Mouse (Mus musculus) neural tube, embryonic 11.5 days (tissue): ENCODE data around the gene Ctdspl. TPM values are rescaled to one million over a fixed set of nuclear protein-coding genes. Genes with fewer than 3 reads are reported as not detected.

Source experiments
- ATAC-seq: fragments of 200-750 bp; cut with Nextera tagmentation; 2 replicates; pipeline ENCODE4 v1.8.0; 2017; ENCODE audit warnings: moderate number of reproducible peaks, mild to moderate bottlenecking, moderate TSS enrichment, moderate library complexity; ENCODE audit not compliant: insufficient read depth, low FRiP score, low TSS enrichment
- DNase-seq: peaks from one replicate; pipeline ENCODE4 v3.0.0-alpha.2; 2015; ENCODE audit warnings: low spot score
- H3K27ac ChIP-seq: fragments of 300-500 bp; sonication (generic); 2 replicates; pipeline ENCODE4 v1.5.1; 2014; ENCODE audit warnings: low read depth, mild to moderate bottlenecking, low read length
- H3K27me3 ChIP-seq: fragments of 300-500 bp; sonication (generic); 2 replicates; pipeline ENCODE4 v1.6.1; 2014; ENCODE audit warnings: mild to moderate bottlenecking, low read length, mixed read lengths; ENCODE audit not compliant: control insufficient read depth, insufficient read depth
- H3K36me3 ChIP-seq: fragments of 300-500 bp; sonication (generic); 2 replicates; pipeline ENCODE4 v1.6.1; 2014; ENCODE audit warnings: mild to moderate bottlenecking, low read length, moderate library complexity, mixed read lengths; ENCODE audit not compliant: control insufficient read depth, insufficient read depth
- H3K4me1 ChIP-seq: fragments of 300-500 bp; sonication (generic); 2 replicates; pipeline ENCODE4 v1.6.1; 2014; ENCODE audit warnings: low read length, mixed read lengths; ENCODE audit not compliant: control insufficient read depth, insufficient read depth
- H3K4me2 ChIP-seq: fragments of 300-500 bp; sonication (generic); 2 replicates; pipeline ENCODE4 v1.6.1; 2014; ENCODE audit warnings: low read depth, mild to moderate bottlenecking, moderate library complexity
- H3K4me3 ChIP-seq: fragments of 300-500 bp; sonication (generic); 2 replicates; pipeline ENCODE4 v1.5.1; 2014; ENCODE audit warnings: low read depth, low read length
- H3K9ac ChIP-seq: fragments of 300-500 bp; sonication (generic); 2 replicates; pipeline ENCODE4 v1.6.1; 2014; ENCODE audit warnings: mild to moderate bottlenecking, low read length
- H3K9me3 ChIP-seq: fragments of 300-500 bp; sonication (generic); 2 replicates; pipeline ENCODE4 v1.6.1; 2016; ENCODE audit warnings: low read length; ENCODE audit not compliant: control insufficient read depth
- WGBS: fragments of 180-500 bp; shearing (Covaris S2); extraction: QIAGEN DNeasy Blood & Tissue Kit; methylation state at CpG from one replicate; pipeline ENCODE4 v1.1.7; 2014; 5-methylcytosine and 5-hydroxymethylcytosine counted together
- polyA plus RNA-seq: library from polyadenylated mRNA; unstranded; fragments of >200 nt; fragmentation: Nextera tagmentation; extraction: Ambion mirVana; gene quantifications from 2 replicates; pipeline ENCODE4 v1.2.1, GENCODE M21; 2014

Ctdspl gene
- polyA plus RNA-seq, result 8.0 and 8.6 TPM in 2 replicates

- under 1% methylated on average over 29 of the region's 73 CpGs for WGBS
- peak within 1 kb of the TSS; percentile 74 for H3K4me3 ChIP-seq
- peak within 1 kb of the TSS; percentile 98 for H3K4me2 ChIP-seq
- H3K36me3 ChIP-seq, result no peaks in the 10 kb centered on the region
- peaks cover 22% of the 10 kb centered on the region for H3K4me1 ChIP-seq
- no peaks in the 10 kb centered on the region for H3K27me3 ChIP-seq
- H3K9me3 ChIP-seq, result no peaks in the 10 kb centered on the region
- ATAC-seq, result peak; percentile 35
- peak within 1 kb of the TSS; percentile 46; the same call in 1 of the 2 replicates for H3K27ac ChIP-seq
- peak within 1 kb of the TSS; percentile 80 for H3K9ac ChIP-seq
- DNase-seq, result peak; percentile 58
Observed at GRCm38 (mm10) chr9:118926111-118926650, at the start of gene Ctdspl. TSS of gene Ctdspl (plus strand) at chr9:118926453.

DNA sequence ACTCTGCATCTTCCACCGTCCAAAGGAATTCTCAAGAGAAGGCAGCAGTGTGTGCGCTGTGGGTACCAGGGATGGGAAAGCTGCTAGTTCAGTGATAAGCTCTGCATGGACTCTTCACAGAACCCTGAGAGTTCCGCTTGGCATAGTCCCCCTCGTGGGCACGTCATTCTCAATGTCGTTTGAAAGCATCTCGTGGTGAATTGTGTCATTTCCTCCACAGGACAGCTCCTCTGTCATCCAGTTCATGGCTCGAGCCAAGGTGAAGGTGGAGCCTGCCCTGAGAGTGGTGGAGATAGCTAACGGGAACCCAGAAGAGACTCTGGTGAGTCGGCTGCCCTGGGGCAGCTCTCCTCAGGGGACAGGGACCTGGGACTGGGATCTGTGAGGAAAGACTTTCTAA is 49.4 kb upstream of the Ctdspl start:
- Histone ChIP-seq H3K27ac (no peak overlapping the region), H3K4me3 (no peak overlapping the region), H3K27me3 (no peaks in the 10 kb centered on the region), H3K4me1 (no peaks in the 10 kb centered on the region), H3K36me3 (no peaks in the 10 kb centered on the region), H3K4me2 (no peak overlapping the region), H3K9ac (no peak overlapping the region), H3K9me3 (no peaks in the 10 kb centered on the region)
- no peak for ATAC-seq
- no peak for DNase-seq
- 88% methylated on average over 10 of the region's 10 CpGs for WGBS

DNA sequence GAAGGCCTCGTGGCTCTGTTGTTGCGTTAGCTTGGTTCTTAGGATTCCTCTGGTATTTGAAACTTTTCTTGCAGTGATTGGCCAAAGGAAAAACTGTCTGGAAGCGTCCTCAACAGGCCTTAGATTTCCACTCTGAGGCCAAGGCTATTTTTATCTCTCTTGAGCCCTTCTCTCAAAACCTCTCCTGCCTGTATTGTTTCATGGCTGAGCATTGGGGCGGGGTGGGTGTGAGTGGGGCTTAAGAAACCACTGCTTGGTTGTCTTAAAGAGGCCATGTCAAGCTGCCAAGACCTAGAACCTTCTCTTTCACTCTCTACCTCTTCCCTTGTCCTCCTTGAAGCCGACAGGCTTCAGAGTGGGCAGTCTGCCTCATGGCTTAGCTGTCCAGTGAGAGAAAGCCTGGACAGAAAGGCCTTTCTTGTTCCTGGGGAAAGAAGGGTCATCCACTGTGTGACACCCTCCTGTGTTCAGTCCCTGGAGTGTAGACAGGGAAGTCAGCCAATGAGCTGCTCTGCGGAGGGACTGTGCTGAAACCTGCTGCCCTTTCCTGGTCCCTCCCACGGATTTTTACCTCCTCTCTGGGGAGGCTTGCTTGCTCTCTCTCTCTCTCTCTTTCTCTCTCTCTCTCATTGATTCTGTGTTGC is 48.8 kb upstream of the Ctdspl start:
- 81% methylated on average over 7 of the region's 7 CpGs for WGBS
- H3K27ac ChIP-seq, result no peak overlapping the region
- H3K4me3 ChIP-seq, result no peak overlapping the region
- ATAC-seq, result no peak
- H3K9me3 ChIP-seq, result no peaks in the 10 kb centered on the region
- no peak overlapping the region for H3K9ac ChIP-seq
- H3K27me3 ChIP-seq, result no peaks in the 10 kb centered on the region
- no peak overlapping the region for H3K4me2 ChIP-seq
- H3K4me1 ChIP-seq, result no peaks in the 10 kb centered on the region
- no peaks in the 10 kb centered on the region for H3K36me3 ChIP-seq
- no peak for DNase-seq

DNA sequence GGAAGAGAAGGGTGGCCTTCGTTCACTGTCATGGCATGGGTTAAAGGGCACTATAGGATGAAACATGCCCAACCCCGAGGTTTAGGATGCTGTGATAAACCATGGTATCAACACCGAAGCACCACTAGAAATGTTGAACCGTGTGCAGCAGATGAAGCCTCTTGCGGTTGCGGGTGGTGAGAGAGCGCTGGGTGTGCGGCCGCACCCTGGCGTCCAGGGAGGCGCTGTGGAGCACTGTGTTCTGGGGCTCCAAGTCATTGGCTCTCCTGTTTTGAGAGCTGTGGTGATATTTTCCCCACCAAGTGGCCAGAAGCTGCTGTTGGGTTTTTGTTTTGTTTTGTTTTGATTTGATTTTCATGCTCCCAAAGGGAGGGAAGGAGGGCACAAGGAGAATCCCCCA is 47.7 kb upstream of the Ctdspl start:
- WGBS, result 91% methylated on average over 11 of the region's 11 CpGs
- no peak for ATAC-seq

DNA sequence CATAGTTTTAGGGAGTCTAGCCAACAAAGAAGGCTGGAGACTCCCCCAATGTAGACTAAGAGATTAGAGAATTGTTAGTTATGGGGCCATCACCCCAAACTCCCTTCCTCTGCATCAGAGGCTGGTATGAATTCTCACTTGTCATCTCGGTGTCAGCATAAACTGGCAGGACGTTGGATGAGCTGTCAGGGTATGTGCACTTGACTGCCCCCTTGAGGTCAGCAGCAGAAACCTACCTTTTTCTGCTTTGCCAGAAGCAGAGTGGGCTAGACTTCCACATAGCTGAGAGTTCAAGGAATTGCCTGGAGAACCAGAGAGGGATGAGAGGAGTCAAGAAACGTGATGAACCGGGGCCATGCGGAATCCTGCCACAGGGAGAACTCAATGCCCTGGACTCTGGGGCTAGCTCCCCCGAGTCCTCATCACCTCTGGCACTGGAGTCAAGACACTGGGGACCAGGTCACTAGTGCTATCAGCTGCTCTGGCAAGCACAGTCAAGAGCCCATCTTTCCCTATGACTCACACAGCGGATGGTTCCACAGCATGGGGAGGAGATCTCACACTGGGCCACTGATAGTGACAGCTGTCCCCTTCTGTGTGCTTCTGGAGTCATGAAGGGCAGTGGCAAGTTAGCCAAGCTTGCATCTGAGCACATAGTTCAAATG is 44.8 kb upstream of the Ctdspl start:
- no peaks in the 10 kb centered on the region for H3K27me3 ChIP-seq
- ATAC-seq (no peak), DNase-seq (no peak)
- H3K4me1 ChIP-seq, result no peaks in the 10 kb centered on the region
- H3K4me2 ChIP-seq, result no peak overlapping the region
- no peaks in the 10 kb centered on the region for H3K9me3 ChIP-seq
- no peaks in the 10 kb centered on the region for H3K36me3 ChIP-seq
- H3K9ac ChIP-seq, result no peak overlapping the region
- no peak overlapping the region for H3K27ac ChIP-seq
- no peak overlapping the region for H3K4me3 ChIP-seq
- 74% methylated on average over 7 of the region's 7 CpGs for WGBS

More for the DNA sequence above, 47.7 kb upstream of the Ctdspl start:
- Histone ChIP-seq H3K27me3 (no peaks in the 10 kb centered on the region), H3K4me3 (no peak overlapping the region), H3K36me3 (no peaks in the 10 kb centered on the region), H3K27ac (no peak overlapping the region), H3K9me3 (no peaks in the 10 kb centered on the region), H3K4me1 (no peaks in the 10 kb centered on the region), H3K4me2 (no peak overlapping the region), H3K9ac (no peak overlapping the region)
- no peak for DNase-seq

- DNase-seq (no peak), ATAC-seq (no peak)
- Histone ChIP-seq H3K4me2 (no peak overlapping the region), H3K4me3 (no peak overlapping the region), H3K36me3 (no peaks in the 10 kb centered on the region), H3K4me1 (no peaks in the 10 kb centered on the region), H3K27ac (no peak overlapping the region), H3K27me3 (no peaks in the 10 kb centered on the region), H3K9me3 (no peaks in the 10 kb centered on the region), H3K9ac (no peak overlapping the region)
- WGBS, result 90% methylated on average over 6 of the region's 6 CpGs
Observed at GRCm38 (mm10) chr9:118881946-118882284, 44.3 kb upstream of the Ctdspl start.

- Histone ChIP-seq H3K9ac (no peak overlapping the region), H3K27ac (no peak overlapping the region), H3K4me1 (no peaks in the 10 kb centered on the region), H3K27me3 (no peaks in the 10 kb centered on the region), H3K4me2 (no peak overlapping the region), H3K36me3 (no peaks in the 10 kb centered on the region), H3K9me3 (no peaks in the 10 kb centered on the region), H3K4me3 (no peak overlapping the region)
- no peak for ATAC-seq
- DNase-seq, result no peak
- 92% methylated on average over 7 of the region's 7 CpGs for WGBS
Observed at GRCm38 (mm10) chr9:118883150-118883549, 43.1 kb upstream of the Ctdspl start.

DNA sequence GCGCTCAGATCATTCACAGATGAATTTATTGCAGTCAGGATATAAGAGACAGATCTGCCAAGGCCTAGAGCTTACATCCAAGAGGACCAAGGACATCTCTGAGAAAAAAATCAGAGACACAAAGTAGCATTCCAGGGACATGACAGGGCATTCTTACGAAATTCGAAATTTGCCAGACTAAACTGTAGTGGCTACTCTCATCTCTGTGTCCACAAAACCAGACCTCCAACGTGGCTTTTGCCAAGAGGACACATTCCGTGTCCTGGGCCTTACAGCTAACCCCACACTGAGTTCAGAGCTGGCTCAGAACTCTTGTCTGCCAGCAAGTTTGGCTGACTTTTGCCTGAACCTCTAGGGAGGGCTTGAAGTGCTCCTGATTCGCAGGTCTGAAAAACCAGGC is 40.5 kb upstream of the Ctdspl start:
- no peaks in the 10 kb centered on the region; the same call in 1 of the 2 replicates for H3K4me1 ChIP-seq
- no peak for DNase-seq
- 81% methylated on average over 6 of the region's 6 CpGs for WGBS
- no peaks in the 10 kb centered on the region for H3K9me3 ChIP-seq
- ATAC-seq, result no peak
- no peak overlapping the region for H3K4me2 ChIP-seq
- H3K4me3 ChIP-seq, result no peak overlapping the region
- no peak overlapping the region for H3K9ac ChIP-seq
- no peaks in the 10 kb centered on the region for H3K36me3 ChIP-seq
- H3K27ac ChIP-seq, result no peak overlapping the region
- H3K27me3 ChIP-seq, result no peaks in the 10 kb centered on the region

- ATAC-seq (no peak), DNase-seq (no peak)
- Histone ChIP-seq H3K36me3 (no peaks in the 10 kb centered on the region), H3K9ac (no peak overlapping the region), H3K27ac (no peak overlapping the region), H3K4me1 (no peaks in the 10 kb centered on the region; the same call in 1 of the 2 replicates), H3K27me3 (no peaks in the 10 kb centered on the region), H3K4me3 (no peak overlapping the region), H3K4me2 (no peak overlapping the region), H3K9me3 (no peaks in the 10 kb centered on the region)
- 87% methylated on average over 7 of the region's 7 CpGs for WGBS
Observed at GRCm38 (mm10) chr9:118887201-118887600, 39.1 kb upstream of the Ctdspl start.
